Mouse (Mus musculus) common myeloid progenitor, adult 5-6 weeks (primary cell): Measurements from ENCODE around the gene Spata33. TPM values are rescaled to one million over a fixed set of nuclear protein-coding genes. Genes with fewer than 3 reads are reported as not detected.
A peak's percentile ranks its signal among the peaks of the same experiment; 100 is the strongest.
"Not testable (repeated sequence)": the region's sequence is repeated elsewhere in the genome, so short reads cannot be mapped to it uniquely, and the experiment has no call there.

Source experiments
- ATAC-seq: replicated peaks from 2 replicates; pipeline ENCODE4 v1.8.0; 2016; ENCODE audit warnings: low read depth, mild to moderate bottlenecking, moderate TSS enrichment, inconsistent platforms; ENCODE audit not compliant: poor library complexity, severe bottlenecking
- total RNA-seq: library from RNA; stranded (forward); fragments of 200-1000, 187-1606 nt; gene quantifications from 2 replicates; pipeline ENCODE4 v1.2.3, GENCODE M21; 2017

The Spata33 gene
- 0.59 and 3.6 TPM in 2 replicates for total RNA-seq

DNA sequence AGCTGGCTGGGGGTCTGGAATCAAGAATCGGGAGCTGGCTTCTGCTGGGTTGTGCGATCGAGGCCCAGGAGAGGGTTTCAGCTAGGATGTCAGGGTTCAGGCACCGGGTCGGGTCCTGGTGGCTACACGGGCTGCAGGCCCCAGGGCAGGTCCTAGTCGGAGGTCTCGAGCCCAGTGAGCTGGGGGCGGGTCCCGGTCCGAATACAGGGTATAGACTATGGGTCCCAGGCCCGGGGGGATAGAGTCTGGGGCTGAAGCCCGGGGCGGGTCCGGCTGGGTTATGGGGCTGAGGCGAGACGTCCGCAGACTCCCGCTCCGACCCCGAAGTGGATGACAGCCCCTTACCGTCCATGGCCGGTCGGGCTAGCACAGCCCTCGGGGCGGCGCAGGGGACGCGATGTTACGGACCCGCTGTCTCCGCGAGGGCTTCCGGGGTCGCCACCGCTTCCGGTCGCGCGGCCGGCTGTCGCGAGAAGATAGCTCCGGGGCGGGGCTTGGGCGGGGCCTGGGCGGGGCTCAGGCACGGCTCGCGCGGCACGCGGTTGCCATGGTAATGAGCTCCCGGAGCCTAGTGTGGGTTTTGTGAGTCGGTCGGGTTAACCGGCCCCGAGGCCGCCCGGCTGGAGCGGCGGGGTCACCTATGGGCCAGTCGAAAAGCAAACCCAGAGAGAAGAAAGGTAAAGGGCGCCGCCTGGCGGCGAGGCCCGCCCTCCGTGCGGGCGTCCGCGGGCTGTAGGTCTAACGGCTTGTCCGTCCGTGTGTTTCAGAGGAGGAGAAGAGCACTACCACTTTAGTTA, at the start of gene Spata33, which contains the start of gene Chmp1a:
TSS of gene Spata33 (plus strand) at position 512 of the 797 bp plus-strand sequence.
TSS of gene Chmp1a (minus strand) at position 443 of the 797 bp plus-strand sequence.
- peak; percentile 85 for ATAC-seq

- ATAC-seq: no peak
These were observed 31.2 kb upstream of the Spata33 start for GRCm38 (mm10) chr8:123181391-123181790.

DNA sequence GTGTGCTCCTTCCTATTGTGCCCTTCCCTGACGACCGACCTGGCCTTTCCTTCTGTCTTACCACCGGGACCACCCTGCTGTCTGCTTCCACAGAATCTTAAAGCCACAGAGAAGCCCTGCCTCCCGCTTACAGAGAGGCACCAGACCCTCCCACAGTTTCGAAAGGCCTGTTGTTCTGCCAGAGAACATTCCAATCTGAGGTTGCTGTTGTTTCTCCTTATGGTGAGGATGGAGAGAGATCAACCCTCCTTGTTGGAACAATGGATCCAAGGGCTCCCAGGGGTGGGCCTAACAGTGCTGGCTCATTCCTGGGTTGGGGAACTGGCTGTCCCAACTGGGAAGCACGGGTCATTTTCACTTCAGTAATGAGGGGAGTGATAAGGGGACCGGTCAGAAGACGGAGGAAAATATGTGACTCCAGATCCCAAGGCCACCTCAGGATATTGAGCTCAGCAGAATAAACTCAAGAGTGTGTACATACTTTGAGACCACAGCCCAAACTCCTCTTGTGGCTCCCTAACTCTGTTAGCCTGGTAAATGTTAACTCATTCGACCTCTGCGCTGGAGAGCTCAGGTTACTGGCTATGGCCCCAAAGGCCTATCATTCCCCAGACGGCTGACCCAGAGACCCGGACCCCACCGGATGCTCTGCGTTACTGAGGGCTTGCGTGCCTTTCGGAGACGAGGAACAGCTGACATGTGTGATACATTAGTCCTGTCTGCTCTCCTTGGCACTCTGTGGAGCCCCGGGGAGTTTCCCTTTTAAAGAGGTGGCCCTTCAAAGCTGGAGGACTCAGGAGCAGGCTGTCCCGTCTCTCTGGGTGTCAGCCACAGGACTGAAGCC, 26.8 kb upstream of the Spata33 start, which contains the start of gene Dpep1:
TSS of gene Dpep1 (plus strand) at position 677 of the 844 bp plus-strand sequence.
- no peak for ATAC-seq

GRCm38 (mm10) chr8:123188006-123188405, 24.6 kb upstream of the Spata33 start:
- ATAC-seq: no peak

- ATAC-seq: no peak
These were observed 23.8 kb upstream of the Spata33 start for GRCm38 (mm10) chr8:123188841-123189240.

DNA sequence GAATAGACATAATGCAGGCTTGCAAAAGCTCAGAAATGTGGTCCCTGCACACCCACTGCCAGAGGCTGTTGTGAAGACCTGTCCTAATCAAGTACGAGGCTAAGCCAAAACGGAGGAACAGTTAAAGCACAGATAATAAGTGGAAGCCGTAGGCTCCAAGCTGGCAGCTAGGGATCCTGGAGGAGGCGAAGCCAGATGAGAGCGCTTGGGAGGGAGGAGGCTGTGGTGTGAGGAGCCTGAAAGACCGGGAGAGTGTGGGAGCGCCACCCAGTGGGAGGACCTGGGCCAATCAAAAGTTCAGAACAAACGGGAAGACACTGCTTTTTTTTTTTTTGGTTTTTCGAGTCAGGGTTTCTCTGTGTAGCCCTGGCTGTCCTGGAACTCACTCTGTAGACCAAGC, 22.0 kb upstream of the Spata33 start:
- peak; percentile 93 for ATAC-seq

GRCm38 (mm10) chr8:123191908-123192307, 20.7 kb upstream of the Spata33 start:
- ATAC-seq: no peak

DNA sequence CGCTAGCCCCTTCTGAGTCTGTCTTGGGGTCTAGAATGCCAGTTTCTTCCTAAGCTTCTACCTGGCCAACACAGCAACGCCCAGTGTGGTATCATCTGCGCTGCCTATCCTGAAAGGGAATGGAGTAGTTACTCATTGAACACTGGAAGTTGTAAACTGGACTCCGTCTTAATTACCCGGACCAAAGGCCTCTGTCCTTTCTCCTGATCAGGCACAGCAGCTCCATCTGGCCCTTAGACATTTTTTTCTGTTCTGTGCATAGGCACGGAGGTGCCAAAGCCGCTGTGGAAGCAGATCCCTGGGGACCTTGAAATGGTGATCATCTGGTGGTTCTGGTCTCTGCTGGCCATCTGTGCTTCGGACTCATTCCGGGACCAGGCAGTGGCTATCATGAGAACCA, 18.9 kb upstream of the Spata33 start:
- ATAC-seq: no peak

- ATAC-seq: not testable (repeated sequence)
These were observed 15.6 kb upstream of the Spata33 start for GRCm38 (mm10) chr8:123197016-123197415.

DNA sequence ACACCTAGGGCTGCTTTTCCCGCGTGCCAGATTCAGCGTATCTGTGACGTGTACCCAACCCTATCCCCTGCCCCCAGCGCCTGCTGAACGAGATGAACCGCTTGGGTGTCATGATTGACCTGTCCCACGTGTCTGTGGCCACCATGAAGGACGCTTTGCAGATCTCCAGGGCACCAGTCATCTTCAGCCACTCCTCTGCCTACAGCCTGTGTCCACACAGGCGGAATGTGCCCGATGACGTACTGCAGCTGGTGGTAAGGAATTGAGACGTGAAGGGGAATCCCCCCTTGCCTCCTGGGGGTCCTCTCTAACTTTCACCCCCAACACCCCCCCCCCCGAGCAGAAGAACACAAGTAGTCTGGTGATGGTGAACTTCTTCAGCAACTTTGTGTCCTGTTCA, 12.8 kb upstream of the Spata33 start:
- ATAC-seq: no peak

- ATAC-seq: peak; percentile 68
These were observed 10.3 kb upstream of the Spata33 start for GRCm38 (mm10) chr8:123202288-123202687.

GRCm38 (mm10) chr8:123203571-123203970, 9.1 kb upstream of the Spata33 start:
- no peak for ATAC-seq

GRCm38 (mm10) chr8:123211876-123212275, 756 bp upstream of the Spata33 start:
- ATAC-seq: no peak

DNA sequence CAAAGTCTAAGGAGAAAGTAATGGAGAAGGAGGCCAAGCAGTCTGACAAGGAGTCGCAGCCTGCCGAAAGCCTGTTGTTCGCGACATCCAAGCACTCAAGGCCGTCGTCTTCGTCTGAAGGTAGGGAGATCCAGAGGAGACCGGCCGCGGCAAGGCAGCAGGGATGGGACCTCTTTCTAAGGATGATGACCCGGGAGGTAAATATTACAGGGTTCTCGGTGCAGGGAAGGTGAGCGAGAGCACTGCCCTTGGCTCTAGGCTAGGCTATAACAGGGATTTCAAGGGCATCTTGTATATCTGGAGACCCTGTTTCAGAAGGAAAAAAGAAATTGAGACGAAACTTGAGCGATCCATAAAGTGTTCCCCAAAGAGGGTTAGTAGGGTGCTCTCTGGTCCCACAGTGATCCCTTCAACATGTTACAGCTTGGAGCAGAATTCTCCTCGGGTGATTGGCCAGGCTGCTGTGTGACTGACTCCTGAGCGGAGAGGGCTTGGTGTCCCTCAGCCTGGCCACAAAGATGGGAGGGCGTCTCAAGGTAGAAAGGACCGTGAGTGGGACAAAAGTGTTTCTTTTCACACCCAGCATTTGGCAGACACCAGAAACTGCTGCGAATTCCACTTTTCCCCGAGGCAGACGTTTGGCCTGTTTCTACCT, 613 bp downstream of the Spata33 start:
- no peak for ATAC-seq

GRCm38 (mm10) chr8:123215430-123215829, 2.8 kb downstream of the Spata33 start:
- no peak for ATAC-seq

DNA sequence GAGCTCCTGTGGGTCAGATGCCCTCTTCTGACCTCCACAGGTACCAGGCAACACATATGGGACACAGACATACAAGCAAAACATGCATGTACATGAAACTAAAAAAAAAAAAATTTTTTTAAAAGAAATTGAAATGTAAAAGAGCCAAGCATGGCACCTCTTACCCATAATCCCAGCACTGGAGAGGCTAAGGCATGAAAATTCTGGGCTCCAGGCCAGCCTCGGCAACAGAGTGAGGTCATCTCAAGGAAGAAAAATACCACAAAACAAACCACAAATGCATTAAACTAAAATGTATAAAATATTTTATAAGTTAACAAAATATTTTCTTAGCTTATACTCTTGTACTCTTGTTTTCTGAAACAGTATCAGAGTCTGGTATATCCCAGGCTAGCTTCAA, 8.3 kb downstream of the Spata33 start:
- ATAC-seq: no peak

- ATAC-seq: peak; percentile 93
These were observed 11.9 kb downstream of the Spata33 start, which contains the start of gene Cdk10 for GRCm38 (mm10) chr8:123224278-123225266. Cdk10 (plus strand) TSS chr8:123224842.

- ATAC-seq: no peak
These were observed 15.8 kb downstream of the Spata33 start for GRCm38 (mm10) chr8:123228416-123228815.

- ATAC-seq: not testable (repeated sequence)
These were observed 17.7 kb downstream of the Spata33 start for GRCm38 (mm10) chr8:123230326-123230725.
